Mouse (Mus musculus) testis, adult 2 months (tissue): ENCODE measurements at regions not wholly inside any gene's neighbourhood (a gene's known extent, or its start where the extent isn't known, plus 50 kb on each side); places are given as distances from the start of the nearest gene placed in this dataset.

Experiments used
- CTCF ChIP-seq: fragments of 200-500 bp; IDR thresholded peaks from 2 replicates; pipeline ENCODE4 v1.5.1; 2012; ENCODE audit warnings: low read depth, mild to moderate bottlenecking, inconsistent platforms, low read length, moderate library complexity; ENCODE audit not compliant: control insufficient read depth, insufficient read depth, insufficient replicate concordance
- POLR2A ChIP-seq: fragments of 200-500 bp; IDR thresholded peaks from 2 replicates; pipeline ENCODE4 v1.6.1; 2012; ENCODE audit warnings: low read depth, mild to moderate bottlenecking, inconsistent platforms, low read length, moderate library complexity; ENCODE audit not compliant: control insufficient read depth

- TF ChIP-seq CTCF (no peak), POLR2A (no peak)
Observed at GRCm38 (mm10) chr8:88928675-88929377, 115.1 kb downstream of the Sall1 start.
